Mouse (Mus musculus): ENCODE results near the gene Maml1. TPM values are rescaled to one million over a fixed set of nuclear protein-coding genes. Genes with fewer than 3 reads are reported as not detected.

Gene Maml1
- total RNA-seq, 2 experiments from 2014 or later = 8.4 to 8.5 TPM

DNA sequence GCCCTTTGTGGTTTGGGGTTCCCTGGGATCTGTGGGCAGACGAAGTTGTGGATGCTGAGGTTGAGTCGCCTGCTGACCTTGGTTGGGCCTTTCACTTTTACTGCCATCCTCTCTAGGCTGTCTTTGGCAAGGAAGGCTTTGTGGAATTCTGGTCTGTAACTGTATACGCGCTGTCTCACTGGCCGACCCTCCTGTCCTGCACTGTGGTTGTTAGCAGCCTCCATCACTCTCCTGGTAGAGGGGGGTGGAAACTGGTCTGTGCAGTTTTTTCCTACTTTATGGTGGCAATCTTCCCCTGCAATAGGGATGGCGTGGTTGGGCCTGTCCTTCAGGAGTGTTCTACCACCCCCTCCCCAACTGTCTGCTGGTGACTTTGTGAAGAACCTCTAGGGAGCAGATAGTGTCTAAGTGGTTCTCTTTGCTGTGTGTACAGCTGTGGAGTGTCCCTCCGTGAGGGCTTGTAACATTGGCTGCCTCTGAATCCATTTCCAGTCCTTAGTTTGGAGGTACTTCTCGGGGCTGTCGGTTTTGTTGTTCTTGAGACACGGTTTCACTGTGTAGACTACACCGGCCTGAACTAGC, 39.3 kb downstream of the Maml1 start:
- no peak for DNase-seq (ENCODE audit: extremely low spot score in 1 of 2, low spot score in 2 of 2)
- intact Hi-C loops (cut with DNase I) = no loop called here

DNA sequence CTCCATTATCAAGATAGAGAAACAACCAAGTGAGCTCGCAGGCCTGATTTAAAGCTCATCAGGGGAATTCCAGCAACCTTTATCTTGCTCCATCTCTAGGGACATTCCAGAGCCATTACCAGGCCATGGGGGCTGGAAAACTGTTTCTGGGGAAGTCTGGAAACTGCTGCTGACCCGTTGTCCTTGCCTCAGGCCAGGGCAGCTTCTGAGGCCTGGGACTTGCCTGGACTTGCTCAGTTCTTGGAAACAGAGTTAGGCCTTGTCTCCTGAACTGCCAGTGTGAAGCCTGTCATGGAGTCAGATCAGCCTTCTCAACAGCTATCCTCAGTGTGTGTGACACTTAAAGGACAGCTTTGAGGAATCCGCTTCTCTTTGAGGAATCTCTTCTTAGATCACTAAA, 39.9 kb downstream of the Maml1 start:
- peak in 1 of 2 experiments; percentile 16 for DNase-seq (ENCODE audit: extremely low spot score in 1 of 2, low spot score in 2 of 2)
- intact Hi-C loops (cut with DNase I) = no loop called here

DNA sequence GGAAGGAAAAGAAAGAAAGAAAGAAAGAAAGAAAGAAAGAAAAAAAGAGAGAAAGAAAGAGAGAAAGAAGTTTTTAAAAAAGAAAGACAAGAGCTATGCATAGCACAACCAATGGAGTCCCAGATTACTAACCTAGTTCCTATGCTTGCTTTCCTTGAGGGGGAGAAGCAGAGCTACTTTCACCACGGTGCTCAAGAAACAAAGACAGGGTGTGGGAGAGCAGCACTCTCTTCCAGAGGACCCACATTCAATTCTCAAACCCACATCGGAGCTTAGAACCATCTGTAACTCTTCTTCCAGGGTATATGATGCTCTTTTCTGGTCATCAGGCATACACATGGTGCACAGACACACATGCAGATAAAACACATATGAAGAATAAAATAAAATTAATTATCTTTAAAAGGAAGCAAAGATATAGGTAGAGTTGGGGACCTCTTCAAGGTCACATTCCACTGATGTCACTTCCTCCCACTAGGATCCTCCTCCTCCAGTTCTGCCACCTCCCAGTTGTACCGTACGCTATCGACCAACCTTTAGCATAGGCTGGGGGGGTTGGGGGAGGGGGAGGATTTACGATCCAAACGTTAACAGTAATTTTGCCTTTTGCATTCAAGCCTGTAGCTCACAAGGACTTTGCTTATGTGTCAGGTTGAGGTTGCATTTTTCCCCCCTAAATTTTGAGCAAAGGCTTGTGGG, 43.5 kb downstream of the Maml1 start:
- intact Hi-C loops (cut with DNase I) = no loop called here
- DNase-seq (ENCODE audit: extremely low spot score in 1 of 2, low spot score in 2 of 2) = no peak

DNA sequence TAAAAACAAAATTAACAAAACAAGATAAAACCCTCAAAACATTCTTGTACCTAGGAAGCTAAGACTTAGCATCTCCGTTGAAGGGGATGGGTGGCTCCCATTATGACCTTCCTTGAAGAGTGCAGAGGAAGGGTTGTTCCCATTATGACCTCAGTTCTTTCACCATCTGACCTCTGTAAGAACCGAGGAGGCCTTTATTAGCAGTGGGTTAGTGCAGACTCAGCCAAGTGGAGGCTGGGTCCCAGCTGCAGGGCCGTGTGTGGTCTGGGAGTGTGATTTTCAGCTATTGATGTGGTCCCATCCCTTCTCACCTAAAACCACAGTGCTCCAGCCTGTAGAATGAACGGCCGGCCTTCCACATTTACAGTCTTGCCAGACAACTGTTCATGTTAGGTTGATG, 46.8 kb downstream of the Maml1 start:
- intact Hi-C loops (cut with DNase I) = no loop called here
- peak in 1 of 2 experiments; percentile 15 for DNase-seq (ENCODE audit: extremely low spot score in 1 of 2, low spot score in 2 of 2)

DNA sequence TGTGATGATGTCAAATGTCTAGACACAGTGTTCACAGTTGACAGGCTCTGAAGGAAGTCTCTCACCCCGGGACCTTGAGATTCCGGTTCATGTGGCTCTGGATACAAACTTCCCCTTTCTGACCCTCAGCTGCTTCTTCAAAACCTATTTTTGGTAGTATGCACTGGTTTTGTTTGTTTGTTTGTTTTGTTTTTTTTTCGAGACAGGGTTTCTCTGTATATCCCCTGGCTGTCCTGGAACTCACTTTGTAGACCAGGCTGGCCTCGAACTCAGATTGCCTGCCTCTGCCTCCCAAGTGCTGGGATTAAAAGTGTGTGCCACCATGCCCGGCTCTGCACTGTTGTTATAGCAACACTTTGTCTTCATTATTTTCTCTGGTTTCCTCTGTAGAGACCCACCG, 48.2 kb downstream of the Maml1 start:
- intact Hi-C loops (cut with DNase I) = no loop called here
- DNase-seq (ENCODE audit: extremely low spot score in 1 of 2, low spot score in 2 of 2) = peak in 1 of 2 experiments; percentile 13

DNA sequence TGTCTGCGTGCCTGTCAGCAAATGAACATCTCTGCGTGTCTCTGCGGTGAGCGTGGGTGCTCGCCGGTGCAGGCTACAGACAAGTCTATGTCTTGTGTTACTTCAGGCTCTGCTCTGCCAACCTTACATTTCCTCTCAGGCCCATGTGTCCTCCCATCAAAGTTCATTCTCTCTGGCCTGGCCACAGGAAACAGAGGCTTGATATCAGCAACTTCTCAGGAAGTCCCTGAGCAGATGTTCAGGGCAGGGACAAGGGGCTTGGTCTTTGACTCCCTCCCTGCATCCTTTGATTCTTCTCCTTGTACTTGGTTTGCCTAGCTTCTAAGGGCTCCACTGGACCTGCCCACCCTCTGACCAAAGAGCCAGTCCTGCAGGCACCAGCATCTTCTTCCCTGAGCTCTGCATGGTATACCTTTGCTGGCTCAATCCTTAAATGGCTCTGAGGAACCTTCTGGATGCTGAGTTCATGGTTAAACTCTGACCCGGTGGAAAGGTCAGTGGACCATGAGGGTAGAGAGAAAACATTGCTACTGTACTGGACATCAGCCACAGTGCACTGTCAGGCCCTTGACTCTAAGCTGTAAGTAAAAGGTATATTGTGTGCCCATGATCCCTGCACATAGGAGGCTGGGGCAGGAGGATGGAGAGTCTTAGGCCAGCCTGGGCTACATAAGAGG, 51.7 kb downstream of the Maml1 start:
- peak in 1 of 2 experiments; percentile 32 for DNase-seq (ENCODE audit: extremely low spot score in 1 of 2, low spot score in 2 of 2)

DNA sequence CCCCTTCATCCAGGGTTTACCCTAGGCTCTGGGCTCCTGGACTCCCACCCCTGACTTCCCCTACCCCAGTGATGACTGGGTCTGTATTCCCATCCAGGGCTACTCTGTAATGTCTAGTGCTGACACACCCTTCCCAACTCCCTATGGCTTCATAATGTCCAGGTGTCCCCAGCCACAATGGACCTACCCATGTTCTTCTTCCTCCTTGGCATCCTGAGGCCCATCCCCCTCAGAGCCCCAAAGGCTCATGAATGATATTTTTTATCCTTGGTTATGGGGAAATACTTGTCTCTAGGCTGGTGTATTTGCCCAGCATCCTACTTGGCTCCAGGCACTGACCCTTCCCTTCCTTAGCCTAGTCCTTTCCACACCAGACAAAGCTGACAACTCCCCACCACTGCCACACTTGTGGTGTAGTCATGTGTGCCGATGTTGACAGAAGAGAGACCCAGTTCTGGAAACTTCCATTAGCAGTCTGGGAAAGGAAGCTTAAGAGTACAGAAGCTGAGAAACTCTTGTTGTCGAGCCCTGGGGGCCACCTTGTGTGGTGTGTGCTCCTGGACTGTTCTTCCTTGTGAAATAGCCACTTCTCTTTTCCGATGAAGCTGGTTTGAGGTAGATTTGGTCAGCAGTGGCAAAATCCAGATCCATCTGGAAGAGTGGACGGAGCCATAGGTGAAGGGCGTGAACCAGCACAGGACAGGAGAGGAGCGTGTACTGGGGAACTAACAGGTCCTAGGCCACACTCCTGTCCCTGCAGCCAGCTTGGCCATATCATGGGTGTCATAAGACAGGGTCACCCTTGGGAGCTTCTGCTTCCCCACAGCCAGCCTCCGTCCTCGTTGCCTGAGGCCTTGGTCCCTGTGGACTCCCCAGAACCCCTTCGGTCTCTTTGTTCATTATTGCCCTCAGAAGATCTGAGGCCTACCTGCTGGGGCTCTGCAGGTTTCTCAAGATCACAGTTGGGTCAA, 53.0 kb downstream of the Maml1 start:
- peak in 1 of 2 experiments; percentile 22 for DNase-seq (ENCODE audit: extremely low spot score in 1 of 2, low spot score in 2 of 2)
- intact Hi-C loops (cut with DNase I) = no loop called here

More for the DNA sequence above, 51.7 kb downstream of the Maml1 start:
- intact Hi-C loops (cut with DNase I) = no loop called here

DNA sequence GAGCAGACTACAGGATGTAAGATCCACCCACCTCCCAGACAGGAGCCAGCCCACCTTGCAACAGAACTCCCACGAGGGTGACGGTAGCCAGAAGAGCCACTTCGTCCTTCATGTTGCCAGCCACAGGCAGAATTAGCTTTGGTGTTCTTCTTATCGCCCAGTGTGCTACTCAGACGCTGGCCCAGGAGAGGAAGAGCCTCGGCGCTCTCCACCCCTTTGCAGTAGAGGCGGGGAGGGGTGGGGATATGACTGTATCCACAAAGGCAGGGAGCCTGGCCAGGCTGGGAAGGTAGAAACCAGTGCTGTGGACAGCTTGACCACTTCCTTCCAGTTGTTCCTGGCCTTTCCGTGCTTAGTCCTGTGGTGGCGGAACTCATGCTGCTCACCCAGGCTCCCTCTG, 53.8 kb downstream of the Maml1 start, which contains the start of gene Ltc4s:
Gene Ltc4s (minus strand): TSS at position 293 of the 400 bp plus-strand sequence.
- DNase-seq (ENCODE audit: extremely low spot score in 1 of 2, low spot score in 2 of 2) = peak in 1 of 2 experiments; percentile 73
- intact Hi-C loops (cut with DNase I) = no loop called here

DNA sequence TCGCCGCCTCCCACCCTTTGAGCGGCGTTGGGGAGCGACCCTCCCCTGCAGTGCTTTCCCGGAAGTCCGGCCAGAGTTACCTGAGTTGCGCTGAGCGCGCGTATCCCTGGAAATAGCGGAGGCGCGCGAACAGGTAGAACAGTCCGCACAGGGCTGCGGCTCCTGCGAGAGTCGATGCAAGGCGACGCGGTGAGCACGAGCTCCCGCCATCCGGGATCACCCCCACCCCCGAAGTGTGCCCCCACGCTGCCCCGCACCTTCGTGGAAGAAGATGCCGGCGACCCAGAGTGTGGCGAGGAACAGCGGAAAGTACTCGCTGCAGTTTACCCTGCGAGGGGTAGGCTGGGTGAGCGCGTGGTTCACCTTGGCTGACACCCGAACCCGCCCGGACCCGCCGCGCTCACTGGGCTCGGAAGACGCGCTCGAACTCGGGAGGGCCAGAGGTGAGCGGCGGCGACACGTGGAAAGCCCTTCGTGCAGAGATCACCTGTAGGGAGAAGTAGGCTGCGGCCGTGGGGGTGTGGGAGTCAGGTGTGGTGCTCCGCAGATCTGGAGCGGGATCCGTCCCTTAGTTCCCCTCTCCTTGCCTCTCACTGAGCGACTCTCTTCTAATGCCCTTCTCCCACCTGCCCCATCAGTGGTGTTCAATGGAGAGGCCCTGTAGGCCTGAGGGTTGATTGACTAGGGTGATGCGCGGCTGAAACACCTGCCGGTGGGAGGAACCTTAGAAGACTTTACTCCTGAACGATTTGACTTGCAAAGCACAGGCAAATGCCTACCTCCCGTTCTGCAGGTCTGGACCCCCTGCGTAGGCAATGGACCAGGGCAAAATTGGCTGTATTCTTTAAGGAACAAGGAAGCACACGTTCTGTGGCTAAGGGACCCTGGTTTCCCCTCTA, 54.9 kb downstream of the Maml1 start:
- peak in 1 of 2 experiments; percentile 57 for DNase-seq (ENCODE audit: extremely low spot score in 1 of 2, low spot score in 2 of 2)
- intact Hi-C loops (cut with DNase I) = no loop called here

DNA sequence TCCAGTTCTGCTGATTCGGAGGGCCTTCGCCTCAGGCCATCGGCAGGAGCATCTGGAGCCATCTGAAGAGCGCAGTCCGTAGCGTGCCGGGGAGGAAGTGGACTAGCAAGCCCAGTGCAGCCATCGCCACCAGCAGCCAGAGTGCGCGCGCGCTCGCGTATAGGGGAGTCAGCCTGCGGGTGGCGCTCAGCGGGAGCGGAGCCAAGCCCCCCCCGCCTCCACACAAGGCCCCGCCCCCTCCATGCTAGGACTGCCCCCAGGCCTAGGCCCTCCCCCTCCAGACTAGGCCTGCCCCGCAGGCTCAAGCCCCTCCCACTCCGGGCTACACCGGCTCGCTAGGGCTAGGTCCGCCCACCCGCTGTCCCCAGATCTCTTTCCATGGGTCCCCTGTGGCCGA, 55.6 kb downstream of the Maml1 start:
- intact Hi-C loops (cut with DNase I) = no loop called here
- DNase-seq (ENCODE audit: extremely low spot score in 1 of 2, low spot score in 2 of 2) = peak; percentile 75 to 93

DNA sequence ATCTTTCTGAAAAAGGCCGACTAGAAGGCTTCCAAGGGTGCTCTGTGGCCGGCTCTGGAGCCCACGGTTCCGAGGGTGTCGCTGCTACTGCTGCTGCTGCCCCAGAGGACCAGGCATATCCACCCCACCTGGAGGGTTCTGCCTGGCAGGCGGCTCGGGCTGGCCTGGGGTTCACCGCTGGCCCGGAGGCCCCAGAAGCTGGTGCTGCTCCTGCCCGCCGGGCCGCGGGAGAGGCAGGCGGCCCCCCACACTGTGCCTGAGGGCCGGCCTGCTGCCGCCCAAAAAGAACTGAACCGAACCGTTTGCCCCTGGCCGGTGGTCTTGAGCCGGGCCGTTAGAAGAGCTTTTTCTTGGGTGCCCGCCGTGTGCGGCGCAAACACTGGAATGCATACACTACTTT, 57.5 kb downstream of the Maml1 start:
- DNase-seq (ENCODE audit: extremely low spot score in 1 of 2, low spot score in 2 of 2) = no peak
- intact Hi-C loops (cut with DNase I) = loop anchor here (5.0 kb wide), 1 partner anchor 58 kb away; the partner anchor contains the start of gene Maml1

DNA sequence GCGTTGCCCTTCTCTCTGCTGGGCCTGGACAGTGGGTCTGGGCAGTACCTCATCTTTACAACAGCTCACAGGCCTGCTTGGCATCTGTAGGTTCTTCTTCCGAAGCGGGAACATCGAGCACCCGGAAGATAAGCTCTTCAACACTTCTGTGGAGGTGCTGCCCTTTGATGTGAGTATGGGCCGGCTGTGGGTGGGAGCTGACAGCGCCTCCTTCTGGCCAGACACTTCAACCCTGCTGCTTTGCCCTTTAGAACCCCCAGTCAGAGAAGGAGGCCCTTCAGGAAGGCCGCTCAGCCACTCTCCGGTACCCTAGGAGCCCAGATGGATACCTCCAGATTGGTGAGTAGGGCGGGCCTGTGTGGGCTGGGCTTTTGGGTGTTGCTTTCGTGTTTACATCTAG, 58.1 kb downstream of the Maml1 start:
- no peak for DNase-seq (ENCODE audit: extremely low spot score in 1 of 2, low spot score in 2 of 2)
- intact Hi-C loops (cut with DNase I) = loop anchor here (5.0 kb wide), 1 partner anchor 58 kb away; the partner anchor contains the start of gene Maml1

DNA sequence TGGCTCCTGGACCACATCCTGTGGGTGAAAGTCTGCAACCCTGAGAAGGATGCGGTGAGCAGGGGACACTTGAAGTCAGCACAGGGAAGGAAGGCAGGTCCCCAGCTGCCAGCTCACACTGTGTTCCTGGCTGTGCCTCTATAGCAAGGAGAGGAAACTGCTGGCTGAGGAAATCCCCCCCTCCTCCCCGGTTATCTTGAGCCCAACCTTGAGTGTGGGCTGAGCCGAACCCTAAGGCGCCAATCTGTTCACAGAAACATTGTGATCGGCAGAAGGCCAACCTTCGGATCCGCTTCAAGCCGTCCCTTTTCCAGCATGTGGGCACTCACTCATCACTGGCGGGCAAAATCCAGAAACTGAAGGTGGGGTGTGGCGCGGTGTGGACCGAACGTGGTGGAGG, 59.1 kb downstream of the Maml1 start:
- intact Hi-C loops (cut with DNase I) = loop anchor here (5.0 kb wide), 1 partner anchor 59 kb away; the partner anchor contains the start of gene Maml1
- DNase-seq (ENCODE audit: extremely low spot score in 1 of 2, low spot score in 2 of 2) = no peak

DNA sequence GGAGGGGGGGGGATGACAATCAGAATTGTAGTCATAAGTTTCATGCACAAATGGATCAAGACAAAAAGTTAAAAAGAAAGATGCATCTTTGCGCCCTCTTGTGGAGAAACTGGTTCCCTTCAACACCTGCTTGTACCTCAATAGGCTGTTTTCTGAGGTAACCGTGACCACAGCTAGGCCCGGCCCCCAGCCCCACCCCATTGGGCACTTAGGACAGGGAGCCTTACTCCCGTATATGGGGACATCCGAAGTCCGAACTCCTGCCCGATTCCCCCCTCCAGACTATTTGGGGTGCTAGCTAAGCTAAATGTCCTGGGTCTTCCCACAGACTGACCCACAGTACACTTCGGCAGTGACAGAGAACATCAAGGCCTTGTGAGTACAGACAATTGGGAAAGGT, 60.7 kb downstream of the Maml1 start:
- intact Hi-C loops (cut with DNase I) = loop anchor here (5.0 kb wide), 1 partner anchor 61 kb away; the partner anchor contains the start of gene Maml1
- DNase-seq (ENCODE audit: extremely low spot score in 1 of 2, low spot score in 2 of 2) = peak in 1 of 2 experiments; percentile 61

DNA sequence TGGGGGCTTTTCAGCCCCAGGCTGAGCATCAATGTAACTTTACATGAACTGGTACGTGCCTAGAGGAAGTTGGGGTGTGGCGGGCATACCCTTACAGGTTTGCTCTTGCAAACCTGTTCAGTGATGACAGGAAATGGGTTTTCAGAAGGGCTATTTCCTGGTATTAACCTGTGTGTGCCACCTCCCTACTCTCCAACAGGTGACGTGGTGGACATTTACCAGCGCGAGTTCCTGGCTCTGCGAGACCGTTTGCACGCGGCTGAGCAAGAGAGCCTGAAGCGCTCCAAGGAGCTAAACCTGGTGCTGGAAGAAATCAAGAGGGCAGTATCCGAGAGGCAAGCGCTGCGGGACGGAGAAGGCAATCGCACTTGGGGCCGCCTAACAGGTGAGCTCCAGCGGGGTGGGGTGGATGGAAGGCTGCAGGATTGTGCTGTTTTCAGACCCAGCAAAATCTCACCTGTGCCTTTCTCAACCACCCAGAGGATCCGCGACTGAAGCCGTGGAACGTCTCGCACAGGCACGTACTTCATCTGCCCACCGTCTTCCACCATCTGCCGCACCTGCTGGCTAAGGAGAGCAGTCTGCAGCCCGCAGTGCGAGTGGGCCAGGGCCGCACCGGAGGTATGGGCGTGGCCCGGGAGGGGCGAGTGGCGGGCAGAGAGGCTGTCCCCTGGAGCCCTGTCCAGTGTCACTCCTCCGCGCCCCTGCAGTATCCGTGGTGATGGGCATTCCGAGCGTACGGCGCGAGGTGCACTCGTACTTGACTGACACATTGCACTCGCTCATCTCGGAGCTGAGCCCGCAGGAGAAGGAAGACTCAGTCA, 61.4 kb downstream of the Maml1 start:
- DNase-seq (ENCODE audit: extremely low spot score in 1 of 2, low spot score in 2 of 2) = peak in 1 of 2 experiments; percentile 46
- intact Hi-C loops (cut with DNase I) = loop anchor here (5.0 kb wide), 1 partner anchor 62 kb away; the partner anchor contains the start of gene Maml1

DNA sequence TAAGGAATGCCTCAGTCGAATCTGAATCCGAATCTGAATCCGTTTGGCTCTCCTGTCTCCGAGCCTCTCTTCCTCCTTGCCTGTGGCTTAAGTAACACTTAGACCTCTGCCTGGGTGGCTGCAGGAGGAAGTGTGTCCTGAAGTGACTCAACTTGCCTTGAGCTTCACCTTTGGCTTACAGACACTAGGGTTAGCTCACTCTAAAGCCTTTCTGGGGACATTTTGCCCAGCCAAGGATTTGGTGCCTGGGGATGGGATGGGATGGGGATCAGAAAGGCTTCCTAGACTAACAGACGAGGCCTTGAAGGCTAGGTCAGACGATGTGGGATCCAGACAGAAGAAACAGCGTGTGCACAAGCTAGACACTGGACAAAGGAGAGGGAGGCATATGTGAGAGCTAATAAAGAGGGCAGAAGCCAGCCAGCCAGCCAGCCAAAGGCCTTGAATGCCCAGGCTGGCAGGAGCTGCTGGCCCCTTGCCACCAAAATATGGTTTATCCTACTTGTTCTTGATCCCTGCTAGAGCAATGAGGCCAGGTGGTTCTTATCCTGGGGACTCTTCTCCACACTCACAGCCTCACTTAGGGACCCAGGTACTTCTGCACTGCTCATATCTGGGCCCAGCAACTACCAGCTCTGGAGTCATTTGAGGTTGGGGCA, 62.7 kb downstream of the Maml1 start:
- no peak for DNase-seq (ENCODE audit: extremely low spot score in 1 of 2, low spot score in 2 of 2)
- intact Hi-C loops (cut with DNase I) = no loop called here

Measured in left cerebral cortex, postnatal 10 days (tissue).